Mouse (Mus musculus): ENCODE measurements around the gene Higd2a. TPM values are rescaled to one million over a fixed set of nuclear protein-coding genes. Genes with fewer than 3 reads are reported as not detected.

Higd2a gene
- total and polyA plus RNA-seq, 2 experiments from 2014 or later, result 177 to 362 TPM

GRCm38 (mm10) chr13:54569282-54569681 is 20.7 kb upstream of the Higd2a start:
- 42% methylated on average over 1 of the region's 1 CpGs for WGBS
- no peaks in the 10 kb centered on the region for H3K9me3 ChIP-seq (ENCODE audit: low read length)
- no peak overlapping the region for H3K9ac ChIP-seq (replicated peaks; ENCODE audit: low read length)
- TF ChIP-seq CTCF (IDR thresholded peaks at IDR 0.05; ENCODE audit: low read depth), result no peak
- ATAC-seq, result no peak
- no peaks in the 10 kb centered on the region for H3K4me1 ChIP-seq (ENCODE audit: insufficient read depth, low read length)
- H3K27me3 ChIP-seq (ENCODE audit: insufficient read depth, low read length), result no peaks in the 10 kb centered on the region
- no peak overlapping the region for H3K4me2 ChIP-seq (ENCODE audit: low read depth, low read length)
- H3K4me3 ChIP-seq (ENCODE audit: low read length), result no peak overlapping the region
- no peak for DNase-seq (ENCODE audit: low spot score)
- no peak overlapping the region for H3K27ac ChIP-seq
- no peaks in the 10 kb centered on the region for H3K36me3 ChIP-seq (ENCODE audit: insufficient read depth, low read length)

GRCm38 (mm10) chr13:54570736-54571135 is 19.3 kb upstream of the Higd2a start:
- Histone ChIP-seq H3K9ac (replicated peaks; ENCODE audit: low read length) (no peak overlapping the region), H3K27me3 (ENCODE audit: insufficient read depth, low read length) (no peaks in the 10 kb centered on the region), H3K27ac (no peak overlapping the region), H3K36me3 (ENCODE audit: insufficient read depth, low read length) (no peaks in the 10 kb centered on the region), H3K4me2 (ENCODE audit: low read depth, low read length) (no peak overlapping the region), H3K9me3 (ENCODE audit: low read length) (no peaks in the 10 kb centered on the region), H3K4me3 (ENCODE audit: low read length) (no peak overlapping the region), H3K4me1 (ENCODE audit: insufficient read depth, low read length) (peaks cover 2% of the 10 kb centered on the region; the same call in 1 of the 2 replicates)
- ATAC-seq, result no peak
- 69% methylated on average over 4 of the region's 4 CpGs for WGBS
- DNase-seq (ENCODE audit: low spot score), result no peak
- no peak for TF ChIP-seq CTCF (IDR thresholded peaks at IDR 0.05; ENCODE audit: low read depth)

GRCm38 (mm10) chr13:54571637-54572036 is 18.4 kb upstream of the Higd2a start:
- no peak overlapping the region for H3K9ac ChIP-seq (replicated peaks; ENCODE audit: low read length)
- H3K36me3 ChIP-seq (ENCODE audit: insufficient read depth, low read length), result no peaks in the 10 kb centered on the region
- no peak overlapping the region for H3K4me2 ChIP-seq (ENCODE audit: low read depth, low read length)
- H3K9me3 ChIP-seq (ENCODE audit: low read length), result no peaks in the 10 kb centered on the region
- H3K4me1 ChIP-seq (ENCODE audit: insufficient read depth, low read length), result peaks cover 7% of the 10 kb centered on the region; the same call in 1 of the 2 replicates
- DNase-seq (ENCODE audit: low spot score) (peak; percentile 60), ATAC-seq (no peak)
- H3K4me3 ChIP-seq (ENCODE audit: low read length), result no peak overlapping the region
- H3K27me3 ChIP-seq (ENCODE audit: insufficient read depth, low read length), result no peaks in the 10 kb centered on the region
- peak overlapping the region; percentile 36; the same call in 1 of the 2 replicates for H3K27ac ChIP-seq
- WGBS, result 22% methylated on average over 2 of the region's 2 CpGs
- TF ChIP-seq CTCF (IDR thresholded peaks at IDR 0.05; ENCODE audit: low read depth), result no peak

GRCm38 (mm10) chr13:54572621-54573020 is 17.4 kb upstream of the Higd2a start:
- no peak for TF ChIP-seq CTCF (IDR thresholded peaks at IDR 0.05; ENCODE audit: low read depth)
- DNase-seq (ENCODE audit: low spot score), result no peak
- Histone ChIP-seq H3K27ac (no peak overlapping the region), H3K9me3 (ENCODE audit: low read length) (no peaks in the 10 kb centered on the region), H3K36me3 (ENCODE audit: insufficient read depth, low read length) (no peaks in the 10 kb centered on the region), H3K4me1 (ENCODE audit: insufficient read depth, low read length) (peaks cover 10% of the 10 kb centered on the region; the same call in 1 of the 2 replicates), H3K4me3 (ENCODE audit: low read length) (no peak overlapping the region), H3K9ac (replicated peaks; ENCODE audit: low read length) (no peak overlapping the region), H3K27me3 (ENCODE audit: insufficient read depth, low read length) (no peaks in the 10 kb centered on the region), H3K4me2 (ENCODE audit: low read depth, low read length) (no peak overlapping the region)
- 87% methylated on average over 4 of the region's 4 CpGs for WGBS
- ATAC-seq, result no peak

- under 1% methylated on average over 55 of the region's 55 CpGs for WGBS
- H3K9ac ChIP-seq (replicated peaks; ENCODE audit: low read length), result peak within 1 kb of the TSS; percentile 95
- no peak for TF ChIP-seq CTCF (IDR thresholded peaks at IDR 0.05; ENCODE audit: low read depth)
- H3K27ac ChIP-seq, result peak within 1 kb of the TSS; percentile 85
- peak within 1 kb of the TSS; percentile 98 for H3K4me2 ChIP-seq (ENCODE audit: low read depth, low read length)
- no peaks in the 10 kb centered on the region for H3K27me3 ChIP-seq (ENCODE audit: insufficient read depth, low read length)
- peaks cover 10% of the 10 kb centered on the region; the same call in 1 of the 2 replicates for H3K4me1 ChIP-seq (ENCODE audit: insufficient read depth, low read length)
- ATAC-seq (peak; percentile 93), DNase-seq (ENCODE audit: low spot score) (peak; percentile 88)
- H3K9me3 ChIP-seq (ENCODE audit: low read length), result no peaks in the 10 kb centered on the region
- H3K4me3 ChIP-seq (ENCODE audit: low read length), result peak within 1 kb of the TSS; percentile 97
- H3K36me3 ChIP-seq (ENCODE audit: insufficient read depth, low read length), result peaks cover 6% of the 10 kb centered on the region; the same call in 1 of the 2 replicates
Observed at GRCm38 (mm10) chr13:54574854-54575481, 15.0 kb upstream of the Higd2a start, which contains the start of gene Arl10. TSS of gene Arl10 (plus strand) at chr13:54575015.

GRCm38 (mm10) chr13:54575489-54575888 is 14.5 kb upstream of the Higd2a start:
- H3K27me3 ChIP-seq (ENCODE audit: insufficient read depth, low read length), result no peaks in the 10 kb centered on the region
- ATAC-seq, result peak; percentile 25; the same call in 1 of the 2 replicates
- TF ChIP-seq CTCF (IDR thresholded peaks at IDR 0.05; ENCODE audit: low read depth), result no peak
- peaks cover 10% of the 10 kb centered on the region; the same call in 1 of the 2 replicates for H3K4me1 ChIP-seq (ENCODE audit: insufficient read depth, low read length)
- no peaks in the 10 kb centered on the region for H3K9me3 ChIP-seq (ENCODE audit: low read length)
- peak overlapping the region; percentile 98 for H3K4me2 ChIP-seq (ENCODE audit: low read depth, low read length)
- peaks cover 8% of the 10 kb centered on the region; the same call in 1 of the 2 replicates for H3K36me3 ChIP-seq (ENCODE audit: insufficient read depth, low read length)
- peak overlapping the region; percentile 85 for H3K27ac ChIP-seq
- DNase-seq (ENCODE audit: low spot score), result no peak
- peak overlapping the region; percentile 95 for H3K9ac ChIP-seq (replicated peaks; ENCODE audit: low read length)
- WGBS, result 1% methylated on average over 19 of the region's 19 CpGs
- H3K4me3 ChIP-seq (ENCODE audit: low read length), result peak overlapping the region; percentile 97

All from hindbrain, postnatal 0 days (tissue).